ENCODE assay signal across 9 mouse cellular contexts in genomic region chr4:63560079-63560478, GRCm38 (mm10). TPM values are rescaled to one million over a fixed set of nuclear protein-coding genes. Genes with fewer than 3 reads are reported as not detected.
DNase-seq lines count a peak whose midpoint lies in the region; ATAC-seq lines count a peak whose summit lies in the region.
"Had no signal": no experiment of that assay in that cellular context is flagged by ENCODE, and none has a peak within 500 bp of the region (broad histone marks: within the 10 kb centered on the region; RNA-seq: fewer than 3 reads in every experiment).

No protein-coding gene starts in this region.

- peak; percentile 45 for DNase-seq in embryo, embryonic 10 days (ENCODE audit: low spot score)
- no peak for DNase-seq in embryo, embryonic 11 days
- DNase-seq in A20 (ENCODE audit: low read depth, low spot score): peak; percentile 65
- peak; percentile 69 for DNase-seq in lung, postnatal 36 days
- DNase-seq in c-Kit-positive CD71-positive TER-119-positive erythroid progenitor cells, embryonic 14.5 days (ENCODE audit: low spot score): no peak
- DNase-seq in MN1 (ENCODE audit: low spot score): no peak
- no peak for DNase-seq in cerebellum, adult 9-11 months

- H3K27me3 ChIP-seq in heart, embryonic 15.5 days: no peaks in the 10 kb centered on the region
- H3K27me3 ChIP-seq: hindbrain, embryonic 15.5 days had no signal

- no peak for ATAC-seq in heart, embryonic 15.5 days (replicated peaks; ENCODE audit: insufficient number of reproducible peaks, insufficient read depth, low FRiP score, low read depth)

- peak overlapping the region; percentile 93; the same call in 1 of the 2 replicates for H3K4me2 ChIP-seq in heart, embryonic 15.5 days

- H3K9me3 ChIP-seq in heart, embryonic 15.5 days (replicated peaks): no peaks in the 10 kb centered on the region
- H3K9me3 ChIP-seq: hindbrain, embryonic 15.5 days had no signal

- H3K9ac ChIP-seq in heart, embryonic 15.5 days: peak overlapping the region; percentile 22; the same call in 1 of the 2 replicates
- H3K9ac ChIP-seq: hindbrain, embryonic 15.5 days had no signal

- 56% methylated on average over 8 of the region's 8 CpGs for WGBS in heart, embryonic 15.5 days

- H3K4me1 ChIP-seq in heart, embryonic 15.5 days (replicated peaks): peaks cover 45% of the 10 kb centered on the region

- H3K4me3 ChIP-seq in heart, embryonic 15.5 days: no peak overlapping the region

- H3K27ac ChIP-seq in heart, embryonic 15.5 days: no peak overlapping the region
- H3K27ac ChIP-seq: hindbrain, embryonic 15.5 days had no signal

- H3K36me3 ChIP-seq in heart, embryonic 15.5 days: 0 out of 2 replicates have a peak, but pooled peaks cover 1% of the 10 kb centered on the region

RNA-seq across cellular contexts. Expression of gene Tmem268, which starts 1.5 kb away (rescaled TPM):
- polyA plus RNA-seq in heart, embryonic 15.5 days (2015; fragmentation: Nextera tagmentation; extraction: Ambion mirVana): 4.4 and 5.6 TPM in 2 replicates

RNA-seq across cellular contexts. Expression of gene Atp6v1g1, which starts 15.5 kb away (rescaled TPM):
- 214 and 229 TPM in 2 replicates for polyA plus RNA-seq in heart, embryonic 15.5 days (2015; fragmentation: Nextera tagmentation; extraction: Ambion mirVana)

RNA-seq across cellular contexts. Expression of gene Gm11213, which starts 45.0 kb away (rescaled TPM):
- polyA plus RNA-seq in heart, embryonic 15.5 days (2015; fragmentation: Nextera tagmentation; extraction: Ambion mirVana): not detected in 2 replicates
- polyA plus RNA-seq: hindbrain, embryonic 15.5 days had no signal

Comparison
In these comparisons a context has a peak if more than half of its experiments do, and no peak if none do; other contexts are left out.
1. DNase-seq: peak in embryo, embryonic 10 days (single experiment), A20 (single experiment) and lung, postnatal 36 days (single experiment); none in embryo, embryonic 11 days (single experiment), c-Kit-positive CD71-positive TER-119-positive erythroid progenitor cells, embryonic 14.5 days (single experiment), MN1 (single experiment) and cerebellum, adult 9-11 months (single experiment).